Mouse (Mus musculus): ENCODE data around the gene Trim7. TPM values are rescaled to one million over a fixed set of nuclear protein-coding genes. Genes with fewer than 3 reads are reported as not detected.

Gene Trim7
- polyA plus RNA-seq, 1 experiment: 13.0 TPM

- WGBS: 96% methylated on average over 7 of the region's 7 CpGs
- Histone ChIP-seq H3K27ac (ENCODE audit: control insufficient read depth, insufficient read depth, low read length) (no peak overlapping the region), H3K36me3 (ENCODE audit: control insufficient read depth, insufficient read depth, low read length) (no peaks in the 10 kb centered on the region), H3K4me3 (ENCODE audit: control insufficient read depth, insufficient read depth, low read length) (no peak overlapping the region), H3K4me1 (replicated peaks; ENCODE audit: control insufficient read depth, insufficient read depth, low read length) (0 out of 2 replicates have a peak, but pooled peaks cover 3% of the 10 kb centered on the region), H3K27me3 (ENCODE audit: control insufficient read depth, insufficient read depth, low read length) (no peaks in the 10 kb centered on the region)
- peak; percentile 44 for DNase-seq
- TF ChIP-seq POLR2A (IDR thresholded peaks at IDR 0.05; ENCODE audit: control insufficient read depth, extremely low read depth, insufficient read depth, low read length, poor library complexity) (no peak), CTCF (IDR thresholded peaks at IDR 0.05; ENCODE audit: borderline replicate concordance, control insufficient read depth, extremely low read depth, insufficient read depth, low read length, poor library complexity) (no peak)
Observed at GRCm38 (mm10) chr11:48795221-48795620, 30.7 kb upstream of the Trim7 start.

GRCm38 (mm10) chr11:48796290-48796689 is 29.6 kb upstream of the Trim7 start:
- no peak for TF ChIP-seq CTCF (IDR thresholded peaks at IDR 0.05; ENCODE audit: borderline replicate concordance, control insufficient read depth, extremely low read depth, insufficient read depth, low read length, poor library complexity)
- TF ChIP-seq POLR2A (IDR thresholded peaks at IDR 0.05; ENCODE audit: control insufficient read depth, extremely low read depth, insufficient read depth, low read length, poor library complexity): no peak
- no peak for DNase-seq
- 93% methylated on average over 4 of the region's 4 CpGs for WGBS
- 0 out of 2 replicates have a peak, but pooled peaks cover 2% of the 10 kb centered on the region for H3K4me1 ChIP-seq (replicated peaks; ENCODE audit: control insufficient read depth, insufficient read depth, low read length)
- no peaks in the 10 kb centered on the region for H3K36me3 ChIP-seq (ENCODE audit: control insufficient read depth, insufficient read depth, low read length)
- no peak overlapping the region for H3K4me3 ChIP-seq (ENCODE audit: control insufficient read depth, insufficient read depth, low read length)
- H3K27ac ChIP-seq (ENCODE audit: control insufficient read depth, insufficient read depth, low read length): no peak overlapping the region
- H3K27me3 ChIP-seq (ENCODE audit: control insufficient read depth, insufficient read depth, low read length): no peaks in the 10 kb centered on the region

GRCm38 (mm10) chr11:48797287-48797686 is 28.7 kb upstream of the Trim7 start:
- WGBS: 95% methylated on average over 5 of the region's 5 CpGs
- Histone ChIP-seq H3K36me3 (ENCODE audit: control insufficient read depth, insufficient read depth, low read length) (peaks cover 8% of the 10 kb centered on the region), H3K27ac (ENCODE audit: control insufficient read depth, insufficient read depth, low read length) (no peak overlapping the region), H3K4me3 (ENCODE audit: control insufficient read depth, insufficient read depth, low read length) (no peak overlapping the region), H3K4me1 (replicated peaks; ENCODE audit: control insufficient read depth, insufficient read depth, low read length) (peaks cover 8% of the 10 kb centered on the region), H3K27me3 (ENCODE audit: control insufficient read depth, insufficient read depth, low read length) (no peaks in the 10 kb centered on the region)
- no peak for DNase-seq
- TF ChIP-seq CTCF (IDR thresholded peaks at IDR 0.05; ENCODE audit: borderline replicate concordance, control insufficient read depth, extremely low read depth, insufficient read depth, low read length, poor library complexity): no peak
- TF ChIP-seq POLR2A (IDR thresholded peaks at IDR 0.05; ENCODE audit: control insufficient read depth, extremely low read depth, insufficient read depth, low read length, poor library complexity): no peak

GRCm38 (mm10) chr11:48798308-48798707 is 27.6 kb upstream of the Trim7 start:
- no peaks in the 10 kb centered on the region for H3K27me3 ChIP-seq (ENCODE audit: control insufficient read depth, insufficient read depth, low read length)
- peaks cover 19% of the 10 kb centered on the region for H3K36me3 ChIP-seq (ENCODE audit: control insufficient read depth, insufficient read depth, low read length)
- no peak overlapping the region for H3K27ac ChIP-seq (ENCODE audit: control insufficient read depth, insufficient read depth, low read length)
- no peak for DNase-seq
- H3K4me3 ChIP-seq (ENCODE audit: control insufficient read depth, insufficient read depth, low read length): no peak overlapping the region
- H3K4me1 ChIP-seq (replicated peaks; ENCODE audit: control insufficient read depth, insufficient read depth, low read length): peaks cover 9% of the 10 kb centered on the region
- TF ChIP-seq POLR2A (IDR thresholded peaks at IDR 0.05; ENCODE audit: control insufficient read depth, extremely low read depth, insufficient read depth, low read length, poor library complexity) (no peak), CTCF (IDR thresholded peaks at IDR 0.05; ENCODE audit: borderline replicate concordance, control insufficient read depth, extremely low read depth, insufficient read depth, low read length, poor library complexity) (no peak)
- WGBS: 95% methylated on average over 7 of the region's 7 CpGs

GRCm38 (mm10) chr11:48798984-48799920 is 26.7 kb upstream of the Trim7 start:
- peaks cover 9% of the 10 kb centered on the region for H3K4me1 ChIP-seq (replicated peaks; ENCODE audit: control insufficient read depth, insufficient read depth, low read length)
- H3K27ac ChIP-seq (ENCODE audit: control insufficient read depth, insufficient read depth, low read length): peak overlapping the region; percentile 94
- 4% methylated on average over 18 of the region's 18 CpGs for WGBS
- DNase-seq: no peak
- TF ChIP-seq CTCF (IDR thresholded peaks at IDR 0.05; ENCODE audit: borderline replicate concordance, control insufficient read depth, extremely low read depth, insufficient read depth, low read length, poor library complexity): no peak
- TF ChIP-seq POLR2A (IDR thresholded peaks at IDR 0.05; ENCODE audit: control insufficient read depth, extremely low read depth, insufficient read depth, low read length, poor library complexity): no peak
- peak overlapping the region; percentile 94 for H3K4me3 ChIP-seq (ENCODE audit: control insufficient read depth, insufficient read depth, low read length)
- H3K36me3 ChIP-seq (ENCODE audit: control insufficient read depth, insufficient read depth, low read length): peaks cover 28% of the 10 kb centered on the region
- no peaks in the 10 kb centered on the region for H3K27me3 ChIP-seq (ENCODE audit: control insufficient read depth, insufficient read depth, low read length)

- peak within 1 kb of the TSS; percentile 94 for H3K27ac ChIP-seq (ENCODE audit: control insufficient read depth, insufficient read depth, low read length)
- TF ChIP-seq POLR2A (IDR thresholded peaks at IDR 0.05; ENCODE audit: control insufficient read depth, extremely low read depth, insufficient read depth, low read length, poor library complexity) (peak; percentile 72), CTCF (IDR thresholded peaks at IDR 0.05; ENCODE audit: borderline replicate concordance, control insufficient read depth, extremely low read depth, insufficient read depth, low read length, poor library complexity) (no peak)
- under 1% methylated on average over 47 of the region's 47 CpGs for WGBS
- peak; percentile 87 for DNase-seq
- peak within 1 kb of the TSS; percentile 94 for H3K4me3 ChIP-seq (ENCODE audit: control insufficient read depth, insufficient read depth, low read length)
- no peaks in the 10 kb centered on the region for H3K27me3 ChIP-seq (ENCODE audit: control insufficient read depth, insufficient read depth, low read length)
- peaks cover 37% of the 10 kb centered on the region for H3K36me3 ChIP-seq (ENCODE audit: control insufficient read depth, insufficient read depth, low read length)
- H3K4me1 ChIP-seq (replicated peaks; ENCODE audit: control insufficient read depth, insufficient read depth, low read length): peaks cover 9% of the 10 kb centered on the region
Observed at GRCm38 (mm10) chr11:48799921-48800701, 25.8 kb upstream of the Trim7 start, which contains the start of gene Rack1. Gene Rack1, plus strand, starts transcription at chr11:48800332.

Measured in thymus, adult 2 months (tissue).